Mouse (Mus musculus) frontal cortex, postnatal 14 days (tissue): ENCODE data around the gene Snrnp200.
"Not testable (repeated sequence)": the region's sequence is repeated elsewhere in the genome, so short reads cannot be mapped to it uniquely, and the experiment has no call there.

ENCODE experiments used
- DNase-seq, 2 experiments: peaks; one replicate each; pipeline ENCODE4 v3.0.0; 2022; ENCODE audit warnings: low spot score in 2 of 2

The Snrnp200 gene

DNA sequence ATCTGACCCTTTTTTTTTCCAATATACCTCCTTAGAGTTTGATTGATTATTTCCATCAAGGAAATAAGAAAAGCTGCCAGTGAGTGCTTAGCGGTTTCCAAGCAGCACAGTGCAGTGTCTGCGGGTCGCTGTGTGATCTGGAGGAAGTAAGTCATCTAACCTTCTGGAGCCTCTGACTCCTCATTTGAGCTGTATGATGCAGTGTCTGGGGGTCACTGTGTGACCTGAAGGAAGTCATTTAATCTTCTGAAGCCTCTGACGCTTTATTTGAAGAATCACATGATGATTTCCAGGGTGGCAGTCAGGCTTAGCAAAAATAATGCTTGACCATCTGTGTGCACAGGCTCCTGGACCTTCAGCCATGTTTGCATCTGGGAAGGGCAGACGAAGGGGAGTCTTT is 44.6 kb downstream of the Snrnp200 start:
- DNase-seq, result no peak

DNA sequence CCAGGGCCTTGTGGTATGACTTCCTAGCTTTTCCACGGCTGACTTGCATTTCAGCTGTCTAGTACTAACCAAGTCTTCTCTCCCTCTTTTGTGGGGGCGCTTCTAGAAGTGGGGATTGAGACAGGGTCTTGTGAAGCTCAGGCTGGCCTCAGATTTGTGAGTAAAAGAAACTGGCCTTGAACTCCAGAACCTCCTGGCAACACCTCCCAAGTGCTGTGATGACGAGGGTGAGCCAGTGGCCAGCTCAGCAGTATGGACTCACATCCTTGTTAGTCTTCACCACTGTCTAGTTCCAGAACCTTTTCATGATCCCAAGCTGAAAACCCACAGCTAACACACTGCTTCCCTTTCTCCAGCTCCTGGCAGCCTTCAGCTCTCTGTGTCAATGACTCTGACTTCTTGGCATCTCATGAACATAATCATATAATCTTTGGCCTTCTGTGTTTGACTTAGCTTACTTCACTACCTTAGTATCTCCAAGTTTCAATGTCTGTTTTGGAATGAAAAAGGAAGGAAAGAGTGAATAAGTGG is 46.5 kb downstream of the Snrnp200 start:
- DNase-seq, result no peak

DNA sequence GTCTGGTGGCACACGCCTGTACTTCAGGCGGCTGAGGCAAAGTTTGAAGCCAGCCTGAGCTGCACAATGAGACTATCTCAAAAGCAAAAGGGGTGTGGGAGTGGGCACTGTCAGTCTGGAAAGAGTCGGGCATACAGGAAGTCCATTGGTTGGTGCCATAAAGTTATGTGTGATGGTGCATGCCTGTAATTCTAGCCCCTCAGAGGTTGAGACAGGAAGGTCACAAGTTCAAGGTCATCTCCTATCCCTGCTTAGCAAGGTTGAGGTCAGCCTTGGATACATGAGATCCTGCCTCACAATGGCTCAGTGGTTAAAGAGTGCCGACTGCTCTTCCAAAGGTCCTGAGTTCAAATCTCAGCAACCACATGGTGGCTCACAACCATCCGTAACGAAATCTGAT is 47.1 kb downstream of the Snrnp200 start:
- DNase-seq, result no peak

DNA sequence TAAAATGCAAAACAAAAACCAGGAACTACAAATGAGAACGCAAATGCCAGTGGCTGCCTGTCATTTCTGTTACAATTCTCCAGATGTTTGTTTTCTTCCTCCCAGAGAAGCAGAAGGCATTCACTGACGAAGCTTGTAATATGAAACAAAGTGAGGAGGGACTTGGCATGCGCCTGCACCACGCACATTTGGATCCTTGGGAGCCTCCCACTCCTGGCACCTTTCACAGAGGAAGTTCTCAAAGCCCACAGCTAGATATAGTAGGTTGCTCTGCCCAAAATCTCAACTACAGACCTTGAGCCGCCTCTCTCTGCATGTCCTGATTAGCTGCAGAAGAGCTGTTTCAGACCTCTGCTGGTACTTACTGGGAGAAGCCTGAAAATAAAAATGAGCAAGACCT is 51.2 kb downstream of the Snrnp200 start:
- DNase-seq, result no peak

DNA sequence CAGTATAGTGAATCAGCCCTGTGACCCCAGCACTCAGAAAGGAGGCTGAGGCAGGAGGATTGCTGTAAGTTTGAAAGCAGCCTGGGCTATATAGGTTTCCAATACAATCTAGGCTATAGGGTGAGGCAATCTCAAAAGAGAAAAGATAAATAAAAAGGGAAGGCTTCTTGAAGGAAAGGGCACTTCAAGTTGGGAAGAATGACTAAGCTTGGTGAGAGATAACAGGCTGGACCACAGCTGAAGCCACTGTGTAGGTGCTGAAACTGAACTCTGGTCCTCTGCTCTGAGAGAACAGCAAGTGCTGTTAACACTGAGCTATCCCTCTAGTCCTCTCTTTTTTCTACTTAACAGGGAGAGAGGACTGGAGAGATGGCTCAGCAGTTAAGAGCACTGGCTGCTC is 54.3 kb downstream of the Snrnp200 start:
- no peak for DNase-seq

DNA sequence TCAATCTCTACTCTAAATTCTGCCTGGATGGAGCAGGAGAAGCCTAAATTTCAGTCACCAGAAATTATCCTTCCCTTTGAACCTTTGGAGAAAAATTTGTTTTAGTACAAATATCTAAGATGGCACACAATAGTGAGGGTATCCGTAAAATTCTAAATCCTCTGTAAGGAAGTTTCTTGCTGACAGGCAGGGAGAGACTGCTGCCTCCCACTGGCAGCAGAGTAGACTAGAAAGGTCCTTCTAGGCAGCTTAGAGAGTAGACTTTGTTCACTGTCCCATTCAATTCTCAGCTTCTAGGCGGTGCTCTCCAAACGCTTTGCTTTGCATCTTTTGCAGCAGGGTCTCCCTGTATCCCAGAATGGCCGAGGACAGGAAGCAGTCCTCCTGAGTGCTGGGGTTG is 59.7 kb downstream of the Snrnp200 start:
- DNase-seq, result no peak

DNA sequence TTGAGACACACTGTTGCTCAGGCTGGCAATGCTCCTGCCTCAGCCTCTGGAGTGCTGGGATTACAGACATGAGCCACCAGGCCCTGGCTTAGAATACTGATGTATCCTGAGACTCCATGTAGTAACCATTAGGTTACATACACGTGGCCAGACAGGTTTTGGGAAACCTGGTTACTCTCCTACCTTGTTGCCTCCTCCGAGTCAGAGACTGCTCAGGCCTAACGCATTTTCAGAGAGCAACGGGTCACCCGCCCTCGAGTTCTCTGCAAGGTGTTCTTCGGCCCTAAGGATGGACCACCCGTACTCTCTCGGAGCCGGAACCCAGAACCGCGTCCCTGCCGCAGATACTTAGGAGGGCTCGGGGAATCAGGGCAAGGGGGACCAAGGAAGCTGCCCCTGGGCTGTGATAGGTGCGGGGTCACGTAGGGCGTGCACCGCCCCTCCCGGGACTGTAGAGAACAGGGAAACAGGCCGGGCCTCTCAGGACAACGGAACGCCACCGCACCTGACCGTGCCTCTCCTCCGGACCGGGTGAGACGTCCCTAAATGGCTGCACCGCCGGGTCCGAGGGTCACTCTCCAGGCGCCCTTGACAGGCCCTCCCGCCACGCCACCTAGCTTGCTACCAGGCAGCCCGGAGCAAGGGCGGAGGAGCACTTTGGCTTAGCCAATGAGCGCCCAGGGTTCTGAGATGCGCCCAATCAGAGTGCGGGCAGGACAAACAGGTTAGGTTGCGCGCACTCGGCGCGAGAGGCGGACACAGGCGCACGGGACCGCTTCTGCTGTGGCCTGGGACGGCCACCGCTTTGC is 61.5 kb downstream of the Snrnp200 start, which contains the start of gene Stard7:
Gene Stard7 (plus strand): TSS at position 728 of the 809 bp plus-strand sequence.
- peak; percentile 92 to 96 for DNase-seq

DNA sequence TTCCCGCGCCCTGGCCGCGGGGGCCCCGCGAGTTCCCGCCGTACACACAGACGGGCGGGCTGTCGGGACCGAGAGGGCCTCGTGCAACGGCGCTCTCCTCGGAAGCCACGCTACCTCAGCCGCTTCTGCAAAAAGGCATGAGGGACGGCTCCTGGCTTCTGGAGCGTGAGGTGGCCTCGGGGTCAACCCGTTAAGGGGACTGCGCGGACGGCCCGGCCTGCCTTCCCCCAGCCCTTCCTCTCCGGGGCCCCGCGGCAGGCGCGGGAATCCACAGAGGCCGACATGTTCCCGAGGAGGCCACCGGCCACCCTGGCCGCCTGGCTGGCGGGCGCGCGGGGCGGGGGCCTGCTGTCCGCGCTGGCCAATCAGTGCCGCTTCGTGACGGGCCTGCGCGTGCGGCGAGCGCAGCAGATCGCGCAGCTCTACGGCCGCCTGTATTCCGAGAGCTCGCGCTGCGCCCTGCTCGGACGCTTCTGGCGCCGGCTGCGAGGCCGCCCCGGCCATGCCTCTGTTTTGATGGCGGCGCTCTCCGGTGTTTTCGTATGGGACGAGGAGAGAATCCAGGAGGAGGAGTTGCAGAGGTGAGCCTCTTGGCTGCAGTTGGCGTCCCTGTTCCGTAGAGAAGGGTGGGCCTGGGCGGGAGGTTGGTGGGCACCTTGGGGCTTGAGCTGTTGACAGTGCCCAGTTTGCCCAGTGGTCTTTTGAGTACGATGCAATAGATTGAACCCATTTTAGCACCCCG is 62.3 kb downstream of the Snrnp200 start:
- DNase-seq, result peak; percentile 58 to 74

DNA sequence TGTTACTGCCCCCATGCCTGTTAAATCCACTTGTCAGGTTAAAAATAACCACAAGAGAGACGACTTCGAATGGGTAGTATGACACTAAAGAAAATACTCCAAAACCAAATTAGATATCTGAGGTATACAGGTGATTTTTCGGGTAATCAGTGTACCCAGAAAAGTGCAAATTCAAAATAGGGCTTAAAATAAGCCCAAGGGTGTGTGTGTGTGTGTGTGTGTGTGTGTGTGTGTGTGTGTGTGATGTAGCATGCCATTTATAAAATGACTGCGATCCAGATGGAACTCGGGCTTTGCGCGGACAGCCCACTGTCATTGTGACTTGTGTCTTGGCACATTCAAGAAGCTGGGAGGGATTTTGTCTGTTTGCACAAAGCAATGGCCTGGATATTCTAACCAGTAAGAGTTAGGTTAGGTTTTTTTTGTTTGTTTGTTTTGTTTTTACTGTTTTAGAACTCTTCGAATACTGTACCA is 62.9 kb downstream of the Snrnp200 start:
- DNase-seq, result no peak

DNA sequence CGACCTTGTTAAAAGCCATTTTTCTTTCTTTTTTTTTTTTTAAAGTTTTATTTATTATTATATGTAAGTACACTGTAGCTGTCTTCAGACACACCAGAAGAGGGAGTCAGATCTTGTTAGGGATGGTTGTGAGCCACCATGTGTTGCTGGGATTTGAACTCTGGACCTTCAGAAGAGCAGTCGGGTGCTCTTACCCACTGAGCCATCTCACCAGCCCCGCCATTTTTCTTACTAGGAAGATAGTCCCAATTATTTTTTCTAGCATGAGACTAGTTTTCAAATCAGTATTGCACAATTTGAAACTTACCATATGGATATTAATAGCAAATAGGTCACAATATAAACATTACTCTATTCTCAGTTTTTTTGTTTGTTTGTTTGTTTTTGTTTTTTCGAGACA is 63.9 kb downstream of the Snrnp200 start:
- DNase-seq, result not testable (repeated sequence)

DNA sequence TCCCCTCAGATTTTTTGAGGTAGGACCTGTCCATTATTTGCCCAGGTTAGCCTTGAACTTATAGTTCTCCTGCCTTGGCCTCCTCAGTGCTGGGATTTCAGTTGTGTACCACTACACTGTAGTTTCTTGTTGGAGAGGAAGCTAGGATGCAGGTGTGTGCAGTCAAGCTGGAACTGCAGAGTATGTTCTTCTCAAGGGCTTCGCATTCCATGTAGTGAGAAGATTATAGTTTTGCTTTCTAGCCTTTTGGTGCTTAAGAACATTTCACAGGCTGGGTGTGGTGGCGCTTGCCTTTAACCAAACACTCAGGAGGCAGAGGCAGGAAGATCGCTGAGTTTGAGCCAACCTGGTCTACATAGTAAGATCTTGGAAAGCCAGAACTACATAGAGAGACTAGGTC is 64.6 kb downstream of the Snrnp200 start:
- DNase-seq, result no peak

DNA sequence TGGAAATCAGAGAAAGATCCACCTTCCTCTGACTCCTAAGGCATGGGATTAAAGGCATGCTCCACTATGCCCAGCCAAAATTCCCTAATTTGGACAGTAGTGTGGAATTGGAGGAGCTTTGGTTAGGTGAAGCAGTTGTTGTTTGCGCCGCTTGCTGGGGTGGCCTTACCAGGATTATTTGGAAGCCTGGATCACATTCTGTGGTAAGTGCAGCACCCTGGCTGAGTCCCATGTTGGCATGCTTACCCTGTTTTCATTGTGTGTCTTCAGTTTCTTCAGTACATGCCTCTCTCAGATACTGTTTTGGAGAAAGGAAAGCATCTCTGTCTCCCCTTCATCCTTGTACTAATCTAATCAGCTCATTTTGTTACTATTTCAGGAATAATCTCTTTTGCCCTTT is 66.4 kb downstream of the Snrnp200 start:
- DNase-seq, result no peak

DNA sequence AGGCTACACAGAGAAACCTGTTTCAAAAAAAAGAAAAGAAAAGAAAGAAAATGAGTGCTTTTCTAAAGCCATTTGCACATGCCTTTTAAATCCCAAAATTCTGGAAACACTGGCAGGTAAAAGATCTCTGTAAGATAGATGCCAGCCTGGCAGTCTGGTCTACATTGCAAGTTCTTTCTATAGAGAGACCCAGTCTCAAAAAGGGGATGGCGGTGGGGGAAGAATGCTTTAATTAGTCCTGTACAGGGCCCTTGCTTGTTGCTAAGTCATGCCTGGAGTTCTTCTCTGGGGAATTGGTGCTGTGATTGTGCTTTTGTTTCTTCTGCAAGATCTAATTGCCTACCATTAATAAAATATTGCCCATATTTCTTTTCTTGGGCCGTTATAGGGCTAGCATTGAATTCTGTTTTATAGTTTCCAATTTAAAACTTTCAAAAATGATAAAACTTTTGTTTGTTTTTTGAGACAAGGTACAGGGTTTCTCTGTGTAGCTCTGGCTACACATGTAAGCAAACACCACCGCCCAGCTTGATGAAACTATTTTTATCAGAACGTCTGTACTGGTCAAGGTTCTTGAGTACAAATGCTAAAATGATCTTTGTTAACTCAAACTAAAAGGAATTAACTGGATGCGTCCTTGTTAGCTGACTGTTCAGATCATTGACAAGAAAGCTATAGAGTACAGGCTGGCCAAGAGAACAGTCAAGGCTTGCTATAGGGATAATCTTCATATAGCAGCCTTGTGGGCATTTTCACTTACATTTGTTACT is 67.5 kb downstream of the Snrnp200 start:
- no peak for DNase-seq

DNA sequence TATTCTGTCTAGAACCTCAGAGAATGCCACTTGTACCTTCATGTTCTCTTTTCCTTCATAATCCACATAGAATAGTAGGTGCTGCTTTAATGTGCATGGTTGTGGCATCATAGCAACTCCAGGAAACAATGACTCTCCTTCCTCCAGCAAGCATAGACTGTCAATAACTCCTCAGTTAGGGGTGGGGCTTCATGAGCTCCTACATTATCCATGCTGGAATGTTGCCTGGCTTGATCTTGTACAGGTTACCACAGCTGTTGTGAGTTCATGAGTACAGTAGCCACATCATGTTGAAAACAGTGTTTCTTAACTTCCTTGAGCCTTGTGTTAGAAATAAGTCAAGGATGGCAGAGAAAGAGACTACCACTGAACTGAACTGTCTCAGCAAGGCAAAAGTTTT is 70.0 kb downstream of the Snrnp200 start:
- DNase-seq, result no peak
